Mouse (Mus musculus) layer of hippocampus, postnatal 25 days (tissue): Measurements from ENCODE around the gene Timm50. TPM values are rescaled to one million over a fixed set of nuclear protein-coding genes. Genes with fewer than 3 reads are reported as not detected.

ENCODE experiments used
- DNase-seq, 2 experiments: peaks; one replicate each; pipeline ENCODE4 v3.0.0; 2022; ENCODE audit warnings: mixed read lengths in 2 of 2, low spot score in 1 of 2; ENCODE audit errors: extremely low spot score in 1 of 2
- total RNA-seq, 2 experiments: library from RNA; stranded (reverse); gene quantifications; 2 replicates each; pipeline ENCODE4 v1.2.3; 2021

Timm50 gene
- total RNA-seq, 2 experiments from 2014 or later: 37.7 to 47.0 TPM

- DNase-seq: no peak
These were observed 34.6 kb downstream of the Timm50 start for GRCm38 (mm10) chr7:28277237-28277614.

GRCm38 (mm10) chr7:28271761-28272160 is 40.1 kb downstream of the Timm50 start:
- no peak for DNase-seq

GRCm38 (mm10) chr7:28269355-28269754 is 42.5 kb downstream of the Timm50 start:
- no peak for DNase-seq

- no peak for DNase-seq
These were observed 43.3 kb downstream of the Timm50 start for GRCm38 (mm10) chr7:28268576-28268975.

GRCm38 (mm10) chr7:28268042-28268531 is 43.8 kb downstream of the Timm50 start:
- DNase-seq: peak; percentile 27 to 58

- peak; percentile 87 for DNase-seq
These were observed 44.5 kb downstream of the Timm50 start, which contains the start of gene Eid2 for GRCm38 (mm10) chr7:28267129-28268041. Gene Eid2, plus strand, starts transcription at chr7:28267881.

GRCm38 (mm10) chr7:28265391-28265790 is 46.5 kb downstream of the Timm50 start:
- no peak for DNase-seq

GRCm38 (mm10) chr7:28263786-28264185 is 48.1 kb downstream of the Timm50 start:
- peak in 1 of 2 experiments; percentile 64 for DNase-seq

GRCm38 (mm10) chr7:28262861-28263260 is 49.0 kb downstream of the Timm50 start:
- DNase-seq: no peak

Other genes with a start within 250 kb of the Timm50 start
- gene Fcgbp, start 240.8 kb downstream of the Timm50 start, total RNA-seq: 1 to 10 TPM in 1 of 2 experiments, under 1 TPM in 1; 0.94 to 1.2 TPM
- under 1 TPM in 1 of 2 experiments, not detected in 1; 0.05 TPM for gene 9530053A07Rik, start 182.6 kb downstream of the Timm50 start, total RNA-seq
- gene Fbl, start 142.4 kb downstream of the Timm50 start, total RNA-seq: 10 to 100 TPM; 43.5 to 53.4 TPM
- 10 to 100 TPM; 41.7 to 49.8 TPM for gene Dyrk1b, start 132.6 kb downstream of the Timm50 start, total RNA-seq
- 10 to 100 TPM; 53.5 to 62.9 TPM for gene Eid2, start 44.2 kb downstream of the Timm50 start, total RNA-seq
- gene Eid2b, start 34.3 kb downstream of the Timm50 start, total RNA-seq: 10 to 100 TPM; 35.6 to 39.2 TPM
- gene Selenov, start 20.9 kb downstream of the Timm50 start, total RNA-seq: under 1 TPM; 0.27 to 0.38 TPM
- gene Dll3, start 9.8 kb downstream of the Timm50 start, total RNA-seq: 1 to 10 TPM; 2.5 to 3.0 TPM
- 100 to 1,000 TPM; 108 to 124 TPM for gene Supt5, start 26.7 kb upstream of the Timm50 start, total RNA-seq
- gene Rps16, start 38.6 kb upstream of the Timm50 start, total RNA-seq: 100 to 1,000 TPM; 431 to 496 TPM
- gene Plekhg2, start 60.5 kb upstream of the Timm50 start, total RNA-seq: 1 to 10 TPM; 6.2 to 8.9 TPM
- gene Zfp36, start 68.2 kb upstream of the Timm50 start, total RNA-seq: 1 to 10 TPM; 2.7 to 2.8 TPM
- 10 to 100 TPM; 19.3 to 22.0 TPM for gene Med29, start 80.6 kb upstream of the Timm50 start, total RNA-seq
- gene Paf1, start 80.9 kb upstream of the Timm50 start, total RNA-seq: 10 to 100 TPM; 63.0 to 69.3 TPM
- gene Gmfg, start 125.4 kb upstream of the Timm50 start, total RNA-seq: 1 to 10 TPM; 1.3 to 2.3 TPM
- 10 to 100 TPM; 74.1 to 76.7 TPM for gene Lrfn1, start 139.9 kb upstream of the Timm50 start, total RNA-seq
- gene Ifnl2, start 198.4 kb upstream of the Timm50 start, total RNA-seq: not detected
- gene Ifnl3, start 210.8 kb upstream of the Timm50 start, total RNA-seq: not detected
- gene Sycn, start 228.8 kb upstream of the Timm50 start, total RNA-seq: not detected
- under 1 TPM; 0.40 to 0.57 TPM for gene Nccrp1, start 235.2 kb upstream of the Timm50 start, total RNA-seq